ENCODE assay signal across 1 mouse cellular context in the genomic region with DNA sequence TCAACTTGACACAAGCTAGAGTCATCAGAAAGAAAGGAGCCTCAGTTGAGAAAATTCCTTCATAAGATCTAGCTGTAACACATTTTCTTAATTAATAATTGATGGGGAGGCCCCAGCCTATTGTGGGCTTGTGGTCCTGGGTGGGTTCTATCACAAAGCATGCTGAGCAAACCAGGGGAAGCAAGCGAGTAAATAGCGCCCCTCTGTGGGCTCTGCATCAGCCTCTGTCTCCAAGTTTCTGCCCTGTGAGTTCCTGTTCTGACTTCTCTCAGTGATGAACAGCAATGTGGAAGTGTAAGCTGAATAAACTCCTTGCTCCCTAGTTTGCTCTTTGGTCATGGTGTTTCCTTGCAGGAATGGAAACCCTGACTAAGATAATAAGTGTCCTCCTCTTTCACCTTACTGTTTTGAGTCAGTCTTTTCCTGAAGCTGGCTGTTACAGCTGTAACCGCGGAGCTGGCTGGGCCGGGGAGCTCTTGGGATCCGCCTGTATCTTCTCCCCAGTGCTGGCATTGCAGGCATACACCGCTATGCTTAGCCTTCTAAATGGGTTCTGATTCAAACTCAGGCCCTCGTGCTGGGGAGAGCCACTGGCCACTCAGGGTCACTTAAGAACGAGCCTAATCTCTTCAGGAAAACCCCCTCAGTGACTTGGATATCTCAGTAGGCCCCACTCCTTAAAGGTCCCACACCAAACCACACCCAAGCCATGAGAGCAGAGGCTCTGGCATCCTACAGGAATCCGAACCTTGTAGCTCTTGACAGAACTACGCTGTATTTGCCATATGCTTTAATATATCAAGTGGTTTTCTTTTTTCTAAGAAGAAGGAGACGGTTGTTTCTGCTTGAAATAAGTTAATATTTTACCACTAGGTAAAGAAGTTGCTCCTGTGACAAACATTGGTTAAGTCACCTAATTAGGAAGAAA.
TF ChIP-seq lines count a peak whose summit lies in the region.

No protein-coding gene starts in this region.

TF ChIP-seq in CH12.LX, 34 proteins besides CTCF, POLR2A, EP300 and RAD21 (continued from another document):
- TF ChIP-seq SMC3 (IDR thresholded peaks at IDR 0.05; ENCODE audit: low read depth, low read length): peak; percentile 18; the same call in 1 of the 2 replicates
